ENCODE assay signal across 20 mouse cellular contexts in the genomic region with DNA sequence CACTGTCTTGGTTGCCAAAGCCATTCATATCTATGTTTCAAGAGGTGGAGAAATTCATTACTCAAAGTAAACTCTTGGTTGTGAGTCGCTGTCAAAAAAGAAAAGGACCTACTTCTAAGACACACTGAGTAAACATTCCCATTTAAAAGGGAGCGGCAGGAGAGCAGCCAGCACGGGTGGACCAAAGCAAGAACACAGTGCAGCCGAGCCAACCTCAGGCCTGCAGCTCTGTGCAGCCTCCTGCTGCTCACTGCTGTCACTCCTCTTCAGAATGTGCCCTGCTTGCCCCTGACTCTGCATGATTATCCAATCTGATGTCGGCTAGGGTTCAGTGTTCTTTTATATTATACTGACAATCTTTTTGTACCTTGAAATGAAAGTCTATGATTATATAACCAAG.
DNase-seq lines count a peak whose midpoint lies in the region; ATAC-seq and TF ChIP-seq lines count a peak whose summit lies in the region.
"Had no signal": no experiment of that assay in that cellular context is flagged by ENCODE, and none has a peak within 500 bp of the region (broad histone marks: within the 10 kb centered on the region; RNA-seq: fewer than 3 reads in every experiment).

No protein-coding gene starts in this region.

- no peak for TF ChIP-seq EP300 in lung, postnatal 0 days (IDR thresholded peaks at IDR 0.05)

- no peak overlapping the region for H3K27ac ChIP-seq in heart, embryonic 10.5 days
- no peak overlapping the region for H3K27ac ChIP-seq in lung, postnatal 0 days (ENCODE audit: low read length)
- H3K27ac ChIP-seq in cerebellum, adult 2 months (ENCODE audit: insufficient read depth, low read length), result no peak overlapping the region
- H3K27ac ChIP-seq: embryonic facial prominence, embryonic 15.5 days; heart, embryonic 13.5 days; limb, embryonic 10.5 days; midbrain, embryonic 10.5 days had no signal

- no peak overlapping the region for H3K9ac ChIP-seq in lung, postnatal 0 days (replicated peaks; ENCODE audit: low read depth)
- H3K9ac ChIP-seq: embryonic facial prominence, embryonic 15.5 days; heart, embryonic 13.5 days had no signal

- no peak overlapping the region for H3K4me2 ChIP-seq in lung, postnatal 0 days (replicated peaks; ENCODE audit: low read depth, low read length)
- H3K4me2 ChIP-seq: embryonic facial prominence, embryonic 15.5 days; heart, embryonic 13.5 days; liver, embryonic 11.5 days had no signal

- WGBS in heart, embryonic 10.5 days, result 78% methylated on average over 5 of the region's 5 CpGs
- WGBS in lung, postnatal 0 days, result 49% methylated on average over 5 of the region's 5 CpGs
- WGBS in lung, adult 2 months, result 61% methylated on average over 5 of the region's 5 CpGs
- 4% methylated on average over 5 of the region's 5 CpGs for WGBS in cerebellum, adult 2 months

- DNase-seq in heart, adult 11 months, result peak; percentile 68
- DNase-seq in heart, embryonic 10.5 days (ENCODE audit: low spot score), result no peak
- peak; percentile 46 for DNase-seq in lung, postnatal 0 days (ENCODE audit: low spot score)
- no peak for DNase-seq in lung, adult 2 months
- peak; percentile 11 to 27 for DNase-seq in cerebellum, adult 2 months
- DNase-seq in cerebellum, postnatal 25 days, result peak; percentile 40 to 58
- no peak for DNase-seq in urinary bladder, postnatal 4 days (ENCODE audit: low spot score in 2 of 2)
- DNase-seq in heart, postnatal 4 days, result no peak
- DNase-seq: adrenal gland, postnatal 36 days; B cell, adult 2 months; kidney, adult 8-10 months; kidney, postnatal 14 days; retina, postnatal 1 day; right cerebral cortex, postnatal 4 days; thymus, postnatal 36 days had no signal

- H3K36me3 ChIP-seq in heart, embryonic 10.5 days, result peaks cover 11% of the 10 kb centered on the region; the same call in 1 of the 2 replicates
- H3K36me3 ChIP-seq in lung, postnatal 0 days (ENCODE audit: insufficient read depth, low read length), result no peaks in the 10 kb centered on the region
- H3K36me3 ChIP-seq: embryonic facial prominence, embryonic 15.5 days; limb, embryonic 10.5 days had no signal

- no peaks in the 10 kb centered on the region for H3K9me3 ChIP-seq in heart, embryonic 10.5 days
- H3K9me3 ChIP-seq in lung, postnatal 0 days (ENCODE audit: low read length), result no peaks in the 10 kb centered on the region
- H3K9me3 ChIP-seq: embryonic facial prominence, embryonic 15.5 days; heart, embryonic 13.5 days; limb, embryonic 10.5 days; midbrain, embryonic 10.5 days had no signal

- TF ChIP-seq CTCF in lung, postnatal 0 days (IDR thresholded peaks at IDR 0.05), result no peak
- no peak for TF ChIP-seq CTCF in lung, adult 2 months (IDR thresholded peaks at IDR 0.05; ENCODE audit: insufficient read depth, low read length)
- TF ChIP-seq CTCF in cerebellum, adult 2 months (IDR thresholded peaks at IDR 0.05; ENCODE audit: borderline replicate concordance, insufficient read depth, low read depth, low read length), result no peak

- H3K4me3 ChIP-seq in heart, embryonic 10.5 days, result no peak overlapping the region
- no peak overlapping the region for H3K4me3 ChIP-seq in lung, postnatal 0 days (ENCODE audit: low read depth, low read length)
- no peak overlapping the region for H3K4me3 ChIP-seq in lung, adult 2 months (replicated peaks; ENCODE audit: extremely low read depth, low read depth, low read length)
- no peak overlapping the region for H3K4me3 ChIP-seq in cerebellum, adult 2 months (replicated peaks; ENCODE audit: insufficient read depth, low read depth, low read length)
- H3K4me3 ChIP-seq: embryonic facial prominence, embryonic 15.5 days; heart, embryonic 13.5 days; limb, embryonic 10.5 days; midbrain, embryonic 10.5 days had no signal

- H3K27me3 ChIP-seq in heart, embryonic 10.5 days (ENCODE audit: insufficient read depth, poor library complexity, severe bottlenecking), result no peaks in the 10 kb centered on the region
- no peaks in the 10 kb centered on the region for H3K27me3 ChIP-seq in lung, postnatal 0 days (replicated peaks; ENCODE audit: insufficient read depth, low read length)
- no peaks in the 10 kb centered on the region for H3K27me3 ChIP-seq in cerebellum, adult 2 months (ENCODE audit: control insufficient read depth, insufficient read depth, low read length)
- H3K27me3 ChIP-seq: embryonic facial prominence, embryonic 15.5 days; heart, embryonic 13.5 days had no signal

- no peak for TF ChIP-seq POLR2A in lung, adult 2 months (IDR thresholded peaks at IDR 0.05; ENCODE audit: borderline replicate concordance, extremely low read depth, low read depth, low read length)
- TF ChIP-seq POLR2A in cerebellum, adult 2 months (IDR thresholded peaks at IDR 0.05; ENCODE audit: borderline replicate concordance, insufficient read depth, low read length), result no peak

- H3K4me1 ChIP-seq in heart, embryonic 10.5 days, result 0 out of 2 replicates have a peak, but pooled peaks cover 3% of the 10 kb centered on the region
- H3K4me1 ChIP-seq in lung, postnatal 0 days (ENCODE audit: insufficient read depth, low read depth, low read length), result 0 out of 2 replicates have a peak, but pooled peaks cover 3% of the 10 kb centered on the region
- peaks cover 2% of the 10 kb centered on the region; the same call in 1 of the 2 replicates for H3K4me1 ChIP-seq in lung, adult 2 months (ENCODE audit: control insufficient read depth, insufficient read depth, low read length)
- H3K4me1 ChIP-seq in cerebellum, adult 2 months (ENCODE audit: control insufficient read depth, insufficient read depth, low read length), result no peaks in the 10 kb centered on the region
- H3K4me1 ChIP-seq: embryonic facial prominence, embryonic 15.5 days had no signal

- 0 out of 2 replicates have a peak, but pooled peaks have one; percentile 32 for ATAC-seq in lung, postnatal 0 days

Comparison
In these comparisons a context has a peak if more than half of its experiments do, and no peak if none do; other contexts are left out.
1. DNase-seq: peak in heart, adult 11 months (single experiment), lung, postnatal 0 days (single experiment), cerebellum, adult 2 months (2 of 2) and cerebellum, postnatal 25 days (2 of 2); none in heart, embryonic 10.5 days (single experiment), lung, adult 2 months (single experiment), urinary bladder, postnatal 4 days (0 of 2) and heart, postnatal 4 days (single experiment).